Mouse (Mus musculus) layer of hippocampus, adult 8-10 months (tissue): ENCODE measurements at regions not wholly inside any gene's neighbourhood (a gene's known extent, or its start where the extent isn't known, plus 50 kb on each side); places are given as distances from the start of the nearest gene placed in this dataset.
A peak's percentile ranks its signal among the peaks of the same experiment; 100 is the strongest.

ENCODE experiments used
- DNase-seq, 2 experiments: peaks; one replicate each; pipeline ENCODE4 v3.0.0; 2022; ENCODE audit warnings: low spot score in 2 of 2

DNA sequence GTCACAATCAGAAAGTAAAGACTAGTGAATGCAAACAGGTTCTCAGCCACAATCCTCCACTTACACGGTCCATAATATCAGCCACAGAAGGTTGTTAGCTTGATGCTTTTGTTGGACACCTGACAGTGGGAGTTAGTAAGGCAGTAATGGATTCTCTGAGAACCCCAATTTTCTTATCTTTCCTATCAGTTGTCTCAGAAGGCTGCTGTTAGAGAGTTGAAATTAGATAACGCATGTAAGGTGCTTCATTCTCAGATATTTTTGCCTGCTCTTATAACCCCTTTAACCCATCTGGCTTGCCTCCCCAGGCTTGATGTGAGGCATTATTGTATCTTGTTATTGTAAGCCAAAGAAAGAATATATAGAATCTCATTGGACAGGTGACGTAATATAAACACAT lies 63.0 kb upstream of the Ube2e3 start:
- DNase-seq = no peak

DNA sequence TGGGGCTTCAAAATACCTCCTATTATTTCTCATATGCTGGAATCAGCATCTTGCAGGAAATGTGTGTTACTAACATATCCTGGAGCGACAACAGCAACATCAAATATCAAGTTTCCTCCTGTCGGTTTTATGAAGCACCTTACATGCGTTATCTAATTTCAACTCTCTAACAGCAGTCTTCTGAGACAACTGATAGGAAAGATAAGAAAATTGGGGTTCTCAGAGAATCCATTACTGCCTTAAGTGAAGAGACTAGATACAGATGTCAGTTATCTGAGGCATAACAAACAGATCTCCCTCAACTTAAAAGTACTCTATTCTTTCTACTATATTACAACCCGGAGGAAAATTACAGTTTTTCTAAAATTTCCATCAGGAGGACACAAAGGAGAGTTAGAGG lies 64.4 kb upstream of the Ube2e3 start:
- no peak for DNase-seq

DNA sequence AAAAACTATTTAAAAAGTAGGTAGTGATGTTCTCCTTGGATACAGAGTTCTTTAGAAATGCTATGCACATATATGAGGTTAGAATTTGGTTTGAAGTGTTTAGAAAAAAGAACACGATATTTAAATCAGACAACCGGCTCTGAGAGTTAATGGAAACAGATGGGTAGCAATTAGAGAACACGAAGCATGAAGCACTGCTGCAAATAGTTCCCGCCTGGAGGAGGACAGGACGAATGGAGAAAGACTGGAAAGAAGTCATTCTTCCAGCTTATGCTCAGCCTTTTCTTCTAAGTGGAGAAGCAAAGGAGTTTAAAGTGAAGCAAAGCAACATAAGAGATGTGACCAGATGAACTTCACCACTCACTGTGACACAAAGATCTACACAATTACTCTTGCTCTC lies 72.5 kb upstream of the Ube2e3 start:
- no peak for DNase-seq

DNA sequence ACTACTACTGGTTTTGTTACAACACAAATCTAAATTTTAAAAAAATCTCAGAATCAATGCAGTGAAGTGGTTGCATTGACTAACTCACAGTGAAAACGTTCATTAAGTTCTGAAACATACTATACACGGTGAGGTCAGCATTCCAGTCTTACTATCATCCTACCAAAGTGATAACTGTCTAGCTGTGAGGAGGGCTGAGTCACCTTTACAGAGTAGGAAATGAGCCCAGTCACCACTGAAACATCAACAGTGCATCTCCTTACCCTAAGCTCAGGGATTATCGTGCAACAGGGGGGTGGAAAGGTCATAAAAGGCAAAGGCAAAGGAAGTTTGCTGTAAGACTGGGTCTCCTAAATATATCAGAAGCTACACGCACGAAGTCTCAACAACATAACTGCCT lies 73.2 kb upstream of the Ube2e3 start:
- DNase-seq = no peak

DNA sequence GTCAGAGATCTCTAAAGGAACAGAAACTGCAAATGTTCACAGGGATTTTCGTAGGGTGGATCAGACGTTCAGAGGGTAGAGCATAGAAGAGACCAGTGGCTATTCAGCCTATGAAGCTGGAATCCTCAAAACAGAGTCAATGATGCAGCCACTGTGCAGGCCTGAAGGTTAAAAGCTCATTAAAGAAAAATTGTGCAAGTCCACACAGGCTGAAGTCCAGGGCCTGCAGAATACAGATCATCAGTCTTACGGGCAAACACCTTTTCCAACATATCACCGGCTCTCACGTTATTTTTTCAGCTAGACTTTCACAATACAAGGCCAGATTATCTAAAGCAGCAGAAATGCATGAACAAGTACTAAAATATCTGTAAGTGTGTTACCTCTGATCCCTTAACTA lies 78.8 kb upstream of the Ube2e3 start:
- no peak for DNase-seq

DNA sequence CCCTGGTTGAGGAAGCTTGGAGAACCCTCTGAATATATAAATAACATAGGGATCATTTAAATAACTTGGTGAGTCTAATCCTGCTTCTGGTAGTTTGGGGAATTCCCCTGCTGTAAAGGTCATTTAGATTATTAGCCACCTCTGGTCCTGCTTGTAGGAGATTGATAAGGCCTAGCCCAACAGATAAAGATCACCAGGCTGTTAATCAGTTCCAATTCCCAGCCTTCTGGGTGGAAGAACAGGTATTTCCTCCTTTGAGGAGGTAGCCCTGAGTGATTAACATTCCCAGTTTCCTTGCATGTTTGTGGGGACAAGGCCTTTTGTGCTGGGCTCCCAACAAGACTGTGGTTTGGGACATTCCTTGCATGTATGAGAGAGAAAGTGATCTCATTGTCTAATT lies 79.7 kb upstream of the Ube2e3 start:
- DNase-seq = no peak

DNA sequence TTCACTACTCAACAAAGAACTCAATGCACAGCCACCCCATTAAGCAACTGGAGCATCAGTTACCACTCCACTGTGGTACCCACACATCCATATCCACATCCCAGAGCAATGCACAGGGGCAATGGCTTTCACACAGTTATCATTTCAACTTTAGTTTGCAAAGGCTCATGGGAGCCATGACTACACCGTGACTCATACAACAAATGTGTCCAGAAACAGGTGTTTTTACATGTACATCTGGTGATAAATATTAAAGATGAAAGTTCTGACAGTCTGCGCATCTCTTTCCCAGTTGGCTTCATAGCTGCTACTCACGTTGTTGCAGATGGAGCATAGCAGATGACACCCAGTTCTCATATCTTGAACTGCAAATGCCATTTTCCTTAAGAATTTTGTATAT lies 88.0 kb upstream of the Ube2e3 start:
- DNase-seq = peak; percentile 11 to 13

DNA sequence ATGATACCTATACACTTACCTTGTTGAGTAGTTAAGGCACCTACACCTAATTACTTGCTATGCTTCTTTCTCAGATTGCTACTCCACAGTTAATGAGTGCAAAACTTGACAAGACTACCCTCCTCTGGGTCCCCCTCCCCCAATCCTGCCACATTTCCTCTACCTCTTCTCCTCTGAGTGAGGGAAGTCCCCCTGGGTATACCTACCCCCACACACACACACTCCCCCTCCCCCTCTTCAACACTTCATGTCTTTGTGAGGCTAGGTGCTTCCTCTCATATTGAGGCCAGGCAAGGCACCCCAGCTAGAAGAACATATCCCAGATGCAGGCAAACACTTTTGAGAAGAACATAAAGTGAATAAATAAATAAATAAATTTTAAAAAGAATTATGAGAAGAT lies 90.3 kb upstream of the Ube2e3 start:
- no peak for DNase-seq

DNA sequence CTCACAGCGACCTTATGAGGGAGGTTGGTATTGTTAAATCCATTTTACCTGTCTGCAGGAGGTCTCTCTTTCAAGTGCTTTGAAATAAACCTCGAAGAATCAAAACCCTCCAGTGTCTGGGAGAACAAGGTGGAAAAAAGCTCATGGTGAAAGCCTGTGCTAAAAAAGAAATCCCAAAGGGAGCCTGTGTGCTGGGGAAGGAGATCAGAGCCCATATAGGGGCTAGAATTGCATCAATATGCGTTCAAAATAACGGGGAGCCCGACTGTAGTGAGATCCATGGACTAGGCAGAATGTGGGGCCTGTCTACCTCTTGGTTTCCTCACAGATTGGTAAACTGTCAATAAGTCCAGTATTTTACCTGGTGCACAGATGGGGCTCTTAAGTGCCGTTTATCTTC lies 113.6 kb upstream of the Ube2e3 start:
- DNase-seq = no peak

DNA sequence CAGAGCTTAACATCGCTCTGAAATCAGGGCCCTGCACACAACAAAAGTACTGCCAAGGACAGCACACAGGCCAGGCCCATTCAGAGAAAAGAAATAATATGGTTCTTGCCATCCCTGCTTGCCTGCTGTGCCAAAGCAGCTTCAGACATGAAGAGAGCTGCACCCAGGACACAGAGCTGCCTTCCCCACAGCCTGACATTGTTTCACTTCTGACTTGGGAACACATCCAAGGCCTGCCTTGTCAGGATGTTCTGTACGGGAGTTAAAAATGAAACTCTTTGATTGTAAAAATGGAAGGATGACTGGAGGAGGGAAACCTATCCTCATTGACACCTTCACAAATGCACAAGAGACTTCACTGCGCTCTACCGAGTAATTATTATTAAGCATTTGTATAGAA lies 114.0 kb upstream of the Ube2e3 start:
- no peak for DNase-seq

DNA sequence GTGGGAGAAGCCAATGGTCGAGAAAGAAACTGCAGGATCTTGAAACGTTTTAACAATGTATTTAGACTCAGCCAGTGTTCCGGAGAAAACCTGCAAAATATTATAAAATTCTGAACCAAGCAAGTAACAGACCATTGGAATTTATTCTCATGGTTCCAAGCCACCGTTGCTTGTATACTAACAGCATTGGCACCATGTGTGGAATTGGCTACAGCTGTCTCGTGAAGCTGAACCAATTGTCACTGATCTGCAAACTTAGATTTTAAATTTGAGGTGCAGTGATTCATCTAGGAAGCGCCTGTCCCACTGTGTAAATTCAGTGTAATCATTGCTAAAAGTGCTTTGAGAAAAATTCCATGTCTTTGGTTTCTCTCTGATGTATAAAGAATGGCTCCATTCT lies 137.8 kb upstream of the Ube2e3 start:
- DNase-seq = no peak

DNA sequence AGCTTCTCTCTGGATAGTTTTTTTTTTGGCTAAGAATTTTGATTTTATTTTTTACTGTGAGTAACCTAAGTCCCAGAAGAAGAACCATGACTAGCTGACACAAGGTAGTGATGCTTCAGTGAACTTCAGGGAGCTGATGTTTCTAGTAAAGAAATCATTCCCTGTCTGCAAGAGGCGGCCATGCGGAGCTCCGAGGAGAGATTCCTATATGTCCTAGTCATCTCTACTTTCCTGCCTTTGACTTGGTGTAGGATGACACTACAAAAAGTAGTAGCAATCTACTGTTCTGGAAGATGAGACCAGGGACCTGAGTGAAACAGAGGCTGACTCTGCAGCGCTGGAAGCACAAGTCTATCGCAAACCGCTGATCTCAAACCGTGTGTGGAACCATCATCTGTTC lies 141.9 kb upstream of the Ube2e3 start:
- DNase-seq = no peak

DNA sequence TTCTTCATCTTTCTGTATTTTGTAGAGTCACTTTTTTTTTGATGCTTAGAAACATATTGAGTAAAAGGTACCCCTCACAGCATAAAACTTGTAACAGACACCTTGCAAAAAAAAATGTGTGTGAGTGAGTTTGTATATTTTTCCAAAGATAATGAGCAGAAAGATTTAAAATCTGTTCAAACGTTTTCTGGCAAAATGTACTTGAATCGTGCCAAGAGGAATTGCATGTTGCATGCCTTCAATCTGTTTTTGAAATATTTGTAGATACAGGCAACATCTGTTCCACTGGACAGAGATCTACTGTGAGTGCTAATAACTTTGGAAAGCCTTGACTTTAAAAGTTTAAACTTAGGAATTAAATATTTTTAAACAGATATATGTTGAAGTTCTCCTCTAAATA lies 143.5 kb upstream of the Ube2e3 start:
- no peak for DNase-seq

DNA sequence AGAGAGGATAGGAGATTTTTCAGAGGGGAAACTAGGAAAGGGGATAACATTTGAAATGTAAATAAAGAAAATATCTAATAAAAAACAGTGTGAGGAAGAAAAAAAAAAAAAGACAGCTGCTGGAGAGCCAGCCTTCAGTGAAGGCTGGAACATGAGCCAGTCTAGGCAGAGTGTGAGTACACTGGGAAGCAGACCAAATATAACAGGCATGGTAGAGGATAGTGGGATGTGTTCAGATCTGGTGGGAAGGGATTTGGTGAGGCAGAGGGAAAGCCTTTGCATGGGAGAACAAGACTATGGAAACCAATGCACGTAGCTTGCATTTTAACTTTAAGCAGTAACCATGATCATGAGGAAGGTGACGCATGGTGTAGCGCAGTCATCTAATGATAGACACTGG lies 144.5 kb upstream of the Ube2e3 start:
- DNase-seq = peak in 1 of 2 experiments; percentile 16

DNA sequence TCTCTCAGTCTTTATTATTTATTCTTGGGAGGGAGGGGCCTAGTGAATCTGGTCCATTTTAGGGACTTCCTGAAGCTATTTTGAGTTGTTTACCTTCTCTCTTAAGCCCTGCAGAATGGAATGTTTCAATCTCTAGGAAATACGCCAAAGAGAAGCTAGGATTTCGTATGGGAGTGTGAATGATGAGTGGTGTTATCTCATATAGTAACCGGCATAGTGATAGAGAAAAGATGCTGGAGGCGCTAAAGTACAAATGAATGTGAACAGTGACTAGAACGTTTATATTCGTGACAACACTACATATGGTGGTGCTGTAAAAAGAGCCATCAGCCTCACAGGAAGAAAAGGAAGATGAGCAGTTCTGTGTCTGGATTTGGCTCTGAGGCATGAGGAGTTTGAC lies 145.2 kb upstream of the Ube2e3 start:
- no peak for DNase-seq

DNA sequence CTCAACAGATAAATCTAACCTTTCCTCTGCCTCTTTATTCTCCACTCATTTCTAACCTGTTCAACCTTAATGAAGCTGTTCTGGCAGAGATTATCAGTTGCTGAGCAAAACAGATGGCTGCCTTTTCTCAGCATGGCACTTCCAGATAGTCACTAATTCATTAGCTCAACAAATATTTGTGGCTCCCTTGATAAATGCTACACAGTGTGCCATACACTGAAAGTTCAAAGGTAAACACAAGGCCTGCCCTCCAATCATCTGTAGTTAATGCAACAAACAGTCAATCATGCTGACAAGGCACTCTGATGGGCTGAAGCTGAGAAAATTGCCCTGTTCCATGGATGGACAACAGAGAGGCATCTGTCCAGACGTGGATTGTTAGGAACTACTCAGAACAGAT lies 149.4 kb upstream of the Ube2e3 start:
- no peak for DNase-seq

DNA sequence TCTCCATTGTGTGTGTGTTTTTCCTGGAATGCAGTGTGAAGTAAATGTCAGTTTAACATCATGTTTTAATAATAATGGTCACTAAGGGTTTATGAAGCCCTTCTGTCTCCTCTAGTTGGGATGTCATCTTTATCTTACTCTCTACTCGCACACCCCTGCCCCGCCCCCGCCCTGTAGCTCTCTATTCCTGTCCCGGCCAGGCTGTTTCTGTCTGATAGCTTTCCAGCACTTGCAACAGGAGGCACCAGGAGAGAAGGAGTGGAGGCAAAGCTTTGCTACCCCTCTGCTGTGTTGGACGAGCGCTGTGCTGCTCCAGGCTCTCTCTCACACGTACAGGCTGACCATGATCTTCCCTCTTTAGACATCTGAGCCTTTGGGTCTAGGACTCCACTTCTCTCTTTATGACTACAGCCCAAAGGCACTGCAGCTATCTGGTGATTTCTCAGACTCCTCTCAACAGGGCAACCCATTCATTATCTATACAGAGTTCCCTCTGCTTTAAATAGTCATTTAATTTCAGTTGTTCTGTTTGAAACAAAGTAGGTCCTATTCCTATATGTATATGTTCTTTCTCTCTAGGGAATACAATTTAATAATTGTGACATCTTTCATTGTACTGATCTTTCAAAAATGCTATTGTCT lies 151.6 kb upstream of the Ube2e3 start:
- no peak for DNase-seq

DNA sequence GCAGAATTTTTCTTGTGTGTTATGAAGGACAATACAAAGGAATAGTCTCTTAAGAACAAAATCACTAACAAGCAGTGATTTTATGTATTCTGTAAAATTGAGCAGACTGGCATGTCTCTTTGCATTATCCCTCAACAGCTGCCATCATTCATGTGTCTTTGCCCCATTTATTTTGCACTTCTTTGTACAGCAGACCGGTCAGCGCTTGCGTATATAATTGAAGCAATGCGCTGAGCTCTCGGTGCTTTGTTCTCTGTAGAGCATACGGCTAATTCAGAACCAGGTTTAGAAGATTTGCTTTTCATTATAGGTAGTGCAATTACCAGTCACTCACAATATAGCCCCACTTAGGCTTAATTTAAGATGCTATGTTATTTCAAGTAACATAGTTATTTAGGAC lies 173.1 kb upstream of the Ube2e3 start:
- DNase-seq = no peak

DNA sequence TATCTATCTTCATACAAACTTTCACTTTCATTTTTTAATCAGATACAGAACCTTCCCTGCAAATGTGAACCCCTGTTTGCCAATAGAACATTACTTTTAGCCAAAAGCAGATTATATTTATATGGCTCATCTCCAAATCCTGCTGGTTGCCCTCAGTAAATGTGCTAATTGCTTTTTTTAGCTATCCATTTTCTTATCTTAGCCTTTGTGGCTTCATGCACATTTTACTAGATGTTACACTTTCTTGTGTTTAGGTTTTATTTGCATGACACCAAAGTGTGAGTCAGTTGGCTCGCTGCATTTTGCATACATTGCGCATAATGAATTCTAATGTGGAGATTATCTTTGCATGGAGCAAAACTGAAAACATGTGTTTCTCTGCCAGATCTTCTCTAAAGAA lies 211.3 kb upstream of the Ube2e3 start:
- DNase-seq = no peak

DNA sequence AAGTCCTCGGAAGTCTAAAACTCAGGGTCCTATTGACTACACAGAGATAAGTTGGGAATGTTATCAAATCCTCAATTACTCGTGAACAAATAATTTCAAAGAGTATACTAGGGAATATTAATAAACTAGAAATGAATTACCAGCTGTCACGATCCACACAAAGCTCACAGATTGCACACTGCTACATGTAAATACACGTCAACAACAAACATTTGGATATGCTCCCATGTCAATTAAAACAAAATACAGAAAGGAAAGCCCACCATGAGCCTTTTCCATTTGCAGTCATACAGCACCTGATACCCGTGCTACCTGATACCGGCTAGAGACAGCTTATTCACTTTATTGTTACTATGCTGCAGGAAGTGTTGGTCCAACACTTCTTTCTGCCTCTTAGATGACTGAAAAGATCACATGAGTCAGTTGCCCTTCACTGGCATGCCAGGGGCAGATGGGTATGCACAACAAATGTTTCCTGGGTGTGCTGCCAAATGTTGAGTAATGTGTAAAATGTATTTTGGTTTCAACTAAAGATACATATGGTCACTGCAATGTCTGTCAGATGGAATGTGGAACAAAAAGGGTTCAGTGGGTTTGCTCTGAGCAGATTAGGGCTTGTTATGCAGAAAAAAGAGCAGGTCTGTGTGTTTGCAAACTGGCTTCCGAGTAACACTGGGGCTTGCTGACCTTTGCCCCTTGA lies 212.6 kb upstream of the Ube2e3 start:
- DNase-seq = peak; percentile 71 to 77

DNA sequence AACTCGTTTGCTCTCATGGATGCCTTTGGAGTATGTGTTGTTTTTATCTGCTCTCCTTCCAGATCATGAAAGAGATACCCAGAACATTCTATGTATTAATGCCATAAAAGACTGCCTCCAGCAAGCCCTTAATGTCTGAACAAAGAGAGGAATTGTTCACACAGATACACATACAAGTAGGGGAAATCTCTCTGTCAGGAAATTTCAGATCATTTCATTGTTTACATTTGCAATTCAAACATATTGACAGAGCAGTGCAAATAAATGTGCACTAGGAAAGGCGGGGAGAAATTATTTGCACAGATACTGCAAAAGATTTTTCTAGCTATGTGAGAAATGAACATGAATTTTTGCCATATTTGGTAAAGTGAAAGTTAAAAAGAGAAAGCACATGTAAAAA lies 216.4 kb upstream of the Ube2e3 start:
- no peak for DNase-seq

DNA sequence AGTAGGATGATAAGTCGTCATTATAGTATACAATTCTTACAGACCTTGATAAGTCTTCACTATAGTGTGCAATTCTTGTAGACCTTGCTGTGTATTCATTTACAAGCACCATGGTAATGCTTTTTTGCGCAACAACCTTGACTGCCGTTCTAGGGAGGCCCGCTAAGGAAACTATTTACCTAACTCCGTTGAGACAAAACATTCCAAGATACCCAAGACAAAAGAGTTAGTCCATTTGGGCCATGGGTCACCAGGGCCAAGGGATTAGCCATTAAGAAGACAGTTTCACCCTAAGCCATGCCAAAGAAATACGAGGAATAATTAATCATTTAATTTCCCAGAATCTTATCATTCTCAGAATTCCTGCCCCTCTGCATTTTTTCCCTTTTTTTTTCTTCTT lies 227.6 kb upstream of the Ube2e3 start:
- no peak for DNase-seq

DNA sequence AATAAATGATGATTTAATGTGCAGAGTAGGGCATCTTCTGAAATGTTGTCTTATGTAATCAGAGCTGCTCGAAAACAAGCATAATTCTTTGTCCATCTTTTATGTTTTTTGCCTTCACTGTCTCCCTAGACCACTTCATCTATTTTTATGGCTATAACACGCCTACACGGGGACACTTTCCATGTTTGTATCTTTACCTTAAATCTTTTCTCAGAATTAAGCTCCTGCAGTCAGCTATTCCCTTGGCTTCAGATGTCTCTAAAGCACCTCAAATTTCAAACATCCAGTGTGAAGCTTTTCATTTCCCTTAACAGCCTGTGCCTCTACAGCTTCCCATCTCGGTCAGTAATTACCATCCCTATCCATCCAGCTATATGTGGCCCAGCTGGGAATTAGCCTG lies 242.7 kb upstream of the Ube2e3 start:
- DNase-seq = no peak

DNA sequence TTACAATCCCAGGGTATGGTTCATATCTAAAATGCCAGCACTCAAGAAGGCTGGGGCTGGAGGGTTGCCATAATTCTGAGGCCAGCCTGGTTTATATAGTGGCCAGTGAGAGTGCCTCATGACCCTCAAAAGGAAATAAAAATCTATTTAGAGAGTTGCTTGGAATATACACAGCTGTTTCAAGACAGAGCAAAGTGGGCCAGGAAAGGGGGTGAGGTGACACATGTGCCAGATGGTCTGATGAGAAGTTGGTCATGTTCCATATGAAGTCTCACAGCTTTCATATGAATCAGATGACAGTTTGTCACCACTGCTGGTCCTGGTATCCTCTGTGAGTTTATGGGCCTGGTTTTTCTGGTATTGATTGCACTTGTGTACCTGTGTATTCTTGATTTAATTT lies 261.5 kb upstream of the Ube2e3 start:
- peak; percentile 16 to 17 for DNase-seq
